Mouse (Mus musculus) pancreas, adult 10 weeks (tissue): Measurements from ENCODE around the gene Gldc. TPM values are rescaled to one million over a fixed set of nuclear protein-coding genes. Genes with fewer than 3 reads are reported as not detected.

ENCODE experiments used
- polyA plus RNA-seq: library from polyadenylated mRNA; stranded (reverse); fragments of 350-450 nt; fragmentation: Illumina TruSeq; extraction: RNeasy Lipid Tissue Mini Kit (QIAGEN cat#74804); gene quantifications from one replicate; pipeline ENCODE4 v1.2.3, GENCODE M21; 2015; ENCODE audit warnings: low read depth, low replicate concordance; ENCODE audit not compliant: insufficient read depth

The Gldc gene
- not detected for polyA plus RNA-seq

GRCm38 (mm10) chr19:30174919-30175571, at the start of gene Gldc:
Gene Gldc (minus strand): TSS chr19:30175429.

Other genes with a start within 250 kb of the Gldc start
- not detected for gene Trpd52l3, start 171.6 kb downstream of the Gldc start, polyA plus RNA-seq
- 14.6 TPM for gene Uhrf2, start 144.9 kb downstream of the Gldc start, polyA plus RNA-seq
- not detected for gene Mbl2, start 57.5 kb upstream of the Gldc start, polyA plus RNA-seq